Mouse (Mus musculus): Measurements from ENCODE around the gene Cst13. TPM values are rescaled to one million over a fixed set of nuclear protein-coding genes. Genes with fewer than 3 reads are reported as not detected.

The Cst13 gene
- polyA plus RNA-seq, 1 experiment from 2014 or later: not detected

DNA sequence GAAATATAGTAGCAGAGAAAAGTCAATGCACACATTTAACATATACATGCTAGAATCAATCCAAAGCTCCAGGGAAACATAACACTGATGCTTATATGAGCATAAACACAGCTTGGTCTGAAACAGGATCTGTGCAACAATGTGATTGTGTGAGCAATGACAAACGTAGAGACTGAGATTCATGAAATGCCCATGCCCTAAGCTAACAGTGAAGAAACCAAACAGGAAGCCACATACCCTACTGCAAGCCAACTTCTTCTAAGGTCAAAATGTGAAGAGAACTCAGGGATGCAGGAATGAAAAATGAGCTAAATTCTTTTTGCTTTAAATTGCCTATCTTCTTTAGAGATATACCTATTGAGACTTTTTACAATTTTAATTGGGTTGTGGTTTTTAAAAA lies 49.1 kb downstream of the Cst13 start:
- Histone ChIP-seq H3K27ac (ENCODE audit: low read length) (no peak overlapping the region), H3K4me1 (ENCODE audit: control insufficient read depth, low read depth, low read length) (peaks cover 1% of the 10 kb centered on the region), H3K9ac (ENCODE audit: low read depth, low read length) (no peak overlapping the region), H3K4me2 (ENCODE audit: low read depth, low read length) (no peak overlapping the region), H3K4me3 (ENCODE audit: low read depth, low read length) (no peak overlapping the region), H3K36me3 (ENCODE audit: control insufficient read depth, insufficient read depth) (no peaks in the 10 kb centered on the region; the same call in 1 of the 2 replicates), H3K27me3 (ENCODE audit: control insufficient read depth, insufficient read depth, low read depth, low read length) (no peaks in the 10 kb centered on the region), H3K9me3 (replicated peaks; ENCODE audit: control insufficient read depth, low read length) (no peaks in the 10 kb centered on the region)
- 27% methylated on average over 1 of the region's 1 CpGs for WGBS (ENCODE audit: insufficient replicate concordance)
- ATAC-seq (ENCODE audit: low read depth): no peak

- Histone ChIP-seq H3K4me3 (ENCODE audit: low read depth, low read length) (no peak overlapping the region), H3K9me3 (replicated peaks; ENCODE audit: control insufficient read depth, low read length) (no peaks in the 10 kb centered on the region), H3K9ac (ENCODE audit: low read depth, low read length) (no peak overlapping the region), H3K4me2 (ENCODE audit: low read depth, low read length) (no peak overlapping the region), H3K27me3 (ENCODE audit: control insufficient read depth, insufficient read depth, low read depth, low read length) (no peaks in the 10 kb centered on the region), H3K36me3 (ENCODE audit: control insufficient read depth, insufficient read depth) (no peaks in the 10 kb centered on the region; the same call in 1 of the 2 replicates), H3K4me1 (ENCODE audit: control insufficient read depth, low read depth, low read length) (peaks cover 10% of the 10 kb centered on the region), H3K27ac (ENCODE audit: low read length) (no peak overlapping the region)
- 56% methylated on average over 3 of the region's 3 CpGs for WGBS (ENCODE audit: insufficient replicate concordance)
- ATAC-seq (ENCODE audit: low read depth): no peak
Measured at GRCm38 (mm10) chr2:148870526-148870925, 50.6 kb downstream of the Cst13 start.

GRCm38 (mm10) chr2:148872860-148873259 lies 53.0 kb downstream of the Cst13 start:
- no peaks in the 10 kb centered on the region; the same call in 1 of the 2 replicates for H3K36me3 ChIP-seq (ENCODE audit: control insufficient read depth, insufficient read depth)
- H3K27me3 ChIP-seq (ENCODE audit: control insufficient read depth, insufficient read depth, low read depth, low read length): no peaks in the 10 kb centered on the region
- H3K4me2 ChIP-seq (ENCODE audit: low read depth, low read length): peak overlapping the region; percentile 84
- H3K27ac ChIP-seq (ENCODE audit: low read length): no peak overlapping the region
- H3K4me3 ChIP-seq (ENCODE audit: low read depth, low read length): no peak overlapping the region
- H3K9ac ChIP-seq (ENCODE audit: low read depth, low read length): no peak overlapping the region
- peaks cover 13% of the 10 kb centered on the region for H3K4me1 ChIP-seq (ENCODE audit: control insufficient read depth, low read depth, low read length)
- no peak for ATAC-seq (ENCODE audit: low read depth)
- no peaks in the 10 kb centered on the region for H3K9me3 ChIP-seq (replicated peaks; ENCODE audit: control insufficient read depth, low read length)
- WGBS (ENCODE audit: insufficient replicate concordance): 66% methylated on average over 4 of the region's 4 CpGs

DNA sequence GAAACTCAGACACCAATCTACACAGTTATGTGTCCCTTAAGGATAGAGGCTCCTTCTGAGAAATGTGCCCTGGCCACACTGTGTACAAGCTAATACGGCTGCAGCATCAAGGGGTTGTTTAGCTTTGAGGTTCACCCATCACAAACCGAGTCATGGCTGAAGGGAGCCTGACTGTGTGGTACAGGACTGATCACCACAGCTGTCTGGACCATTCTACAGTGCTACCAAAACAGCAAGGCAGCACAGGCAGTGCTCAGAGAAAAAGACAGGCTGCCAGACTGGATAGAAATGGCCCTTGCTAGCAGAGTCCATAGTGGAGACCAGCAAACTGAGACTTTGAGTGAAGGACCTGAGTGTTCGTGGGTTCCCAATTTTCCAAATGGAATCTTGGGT lies 54.3 kb downstream of the Cst13 start:
- Histone ChIP-seq H3K4me2 (ENCODE audit: low read depth, low read length) (peak overlapping the region; percentile 84), H3K36me3 (ENCODE audit: control insufficient read depth, insufficient read depth) (no peaks in the 10 kb centered on the region; the same call in 1 of the 2 replicates), H3K4me1 (ENCODE audit: control insufficient read depth, low read depth, low read length) (peaks cover 13% of the 10 kb centered on the region), H3K9ac (ENCODE audit: low read depth, low read length) (peak overlapping the region; percentile 25; the same call in 1 of the 2 replicates), H3K27ac (ENCODE audit: low read length) (no peak overlapping the region), H3K9me3 (replicated peaks; ENCODE audit: control insufficient read depth, low read length) (no peaks in the 10 kb centered on the region), H3K4me3 (ENCODE audit: low read depth, low read length) (peak overlapping the region; percentile 81), H3K27me3 (ENCODE audit: control insufficient read depth, insufficient read depth, low read depth, low read length) (no peaks in the 10 kb centered on the region)
- ATAC-seq (ENCODE audit: low read depth): no peak
- WGBS (ENCODE audit: insufficient replicate concordance): 26% methylated on average over 3 of the region's 3 CpGs

DNA sequence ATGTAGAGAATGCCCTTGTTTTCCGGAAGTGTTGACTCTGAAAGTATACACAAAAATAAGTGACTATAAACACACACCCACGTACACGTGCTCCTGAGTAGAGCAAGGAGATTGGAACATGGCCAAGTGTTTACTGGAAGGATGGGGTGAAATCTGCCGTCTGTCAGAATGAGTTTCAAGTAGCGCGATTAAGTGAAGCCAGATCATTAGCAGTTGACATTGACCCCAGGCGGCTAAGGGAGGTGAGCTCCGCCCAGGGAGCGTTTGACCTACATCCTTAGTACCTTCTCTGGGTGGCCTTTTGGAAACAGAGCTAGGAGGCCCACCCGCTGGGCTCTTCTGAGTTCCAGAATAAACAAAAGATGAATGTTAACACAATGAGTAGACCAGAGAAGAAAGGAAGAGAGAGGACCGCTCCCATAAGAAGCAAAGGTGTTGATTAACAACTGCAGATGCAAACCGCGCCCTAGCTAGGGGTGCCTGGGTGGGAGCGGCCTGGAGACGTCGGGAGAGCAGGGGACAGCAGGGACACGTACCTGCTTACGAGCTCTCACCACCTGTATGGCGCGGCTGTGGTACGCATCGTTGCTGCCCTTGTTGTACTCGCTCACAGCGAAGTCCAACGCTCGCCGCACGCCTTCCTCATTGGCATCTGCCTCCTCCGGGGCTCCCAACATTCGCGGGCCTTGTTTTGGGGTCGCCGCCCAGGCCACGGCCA lies 54.9 kb downstream of the Cst13 start:
- Histone ChIP-seq H3K36me3 (ENCODE audit: control insufficient read depth, insufficient read depth) (no peaks in the 10 kb centered on the region; the same call in 1 of the 2 replicates), H3K4me3 (ENCODE audit: low read depth, low read length) (peak overlapping the region; percentile 81), H3K9me3 (replicated peaks; ENCODE audit: control insufficient read depth, low read length) (no peaks in the 10 kb centered on the region), H3K9ac (ENCODE audit: low read depth, low read length) (peak overlapping the region; percentile 77), H3K27ac (ENCODE audit: low read length) (peak overlapping the region; percentile 84), H3K4me2 (ENCODE audit: low read depth, low read length) (peak overlapping the region; percentile 84), H3K4me1 (ENCODE audit: control insufficient read depth, low read depth, low read length) (peaks cover 13% of the 10 kb centered on the region), H3K27me3 (ENCODE audit: control insufficient read depth, insufficient read depth, low read depth, low read length) (no peaks in the 10 kb centered on the region)
- under 1% methylated on average over 34 of the region's 34 CpGs for WGBS (ENCODE audit: insufficient replicate concordance)
- peak; percentile 61 for ATAC-seq (ENCODE audit: low read depth)

GRCm38 (mm10) chr2:148875335-148875811 lies 55.5 kb downstream of the Cst13 start, which contains the start of gene Cst3:
TSS of gene Cst3 (minus strand) at chr2:148875692.
- H3K27me3 ChIP-seq (ENCODE audit: control insufficient read depth, insufficient read depth, low read depth, low read length): no peaks in the 10 kb centered on the region
- peak within 1 kb of the TSS; percentile 84 for H3K27ac ChIP-seq (ENCODE audit: low read length)
- peak; percentile 91 for ATAC-seq (ENCODE audit: low read depth)
- WGBS (ENCODE audit: insufficient replicate concordance): 0% methylated on average over 19 of the region's 19 CpGs
- peak within 1 kb of the TSS; percentile 77 for H3K9ac ChIP-seq (ENCODE audit: low read depth, low read length)
- H3K9me3 ChIP-seq (replicated peaks; ENCODE audit: control insufficient read depth, low read length): no peaks in the 10 kb centered on the region
- no peaks in the 10 kb centered on the region; the same call in 1 of the 2 replicates for H3K36me3 ChIP-seq (ENCODE audit: control insufficient read depth, insufficient read depth)
- peaks cover 13% of the 10 kb centered on the region for H3K4me1 ChIP-seq (ENCODE audit: control insufficient read depth, low read depth, low read length)
- peak within 1 kb of the TSS; percentile 81 for H3K4me3 ChIP-seq (ENCODE audit: low read depth, low read length)
- H3K4me2 ChIP-seq (ENCODE audit: low read depth, low read length): peak within 1 kb of the TSS; percentile 84

DNA sequence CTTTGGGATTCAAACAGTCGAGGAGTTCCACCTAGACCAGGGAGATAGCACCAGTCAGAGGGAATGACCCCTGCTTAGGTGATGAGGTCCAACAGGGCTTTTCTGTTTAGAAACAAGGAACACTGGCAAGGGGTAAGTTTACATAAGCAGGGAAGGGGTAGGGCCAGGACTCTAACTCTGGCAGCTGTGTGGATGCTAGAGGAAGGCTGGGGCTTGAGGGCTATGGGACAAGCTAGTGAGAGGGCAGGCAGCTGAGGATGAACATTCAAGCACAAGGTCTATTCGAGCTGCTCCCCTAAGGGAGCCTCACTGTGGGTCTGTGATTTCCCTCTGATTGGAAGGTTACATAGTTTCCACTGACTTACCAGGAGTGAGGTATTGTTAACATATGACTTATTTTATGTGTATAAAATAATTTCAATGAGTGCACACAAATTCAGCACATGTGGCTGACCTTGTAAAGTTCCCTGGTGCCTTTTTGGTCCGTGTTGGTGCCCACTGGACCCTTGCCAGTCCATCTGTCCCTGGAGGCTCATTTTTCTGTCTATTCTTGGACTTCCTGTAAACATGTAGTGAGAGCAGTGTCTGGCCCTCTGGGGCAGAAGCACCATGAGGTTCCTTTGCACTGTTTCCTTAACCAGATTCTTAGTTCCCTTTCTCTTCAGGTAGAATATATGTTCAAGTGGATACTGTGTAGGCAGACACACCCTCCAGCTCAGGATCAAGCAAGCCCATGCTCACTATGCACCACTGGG lies 57.3 kb downstream of the Cst13 start:
- 20% methylated on average over 3 of the region's 3 CpGs for WGBS (ENCODE audit: insufficient replicate concordance)
- Histone ChIP-seq H3K27ac (ENCODE audit: low read length) (peak overlapping the region; percentile 38), H3K36me3 (ENCODE audit: control insufficient read depth, insufficient read depth) (no peaks in the 10 kb centered on the region), H3K4me1 (ENCODE audit: control insufficient read depth, low read depth, low read length) (peaks cover 13% of the 10 kb centered on the region), H3K4me2 (ENCODE audit: low read depth, low read length) (no peak overlapping the region), H3K27me3 (ENCODE audit: control insufficient read depth, insufficient read depth, low read depth, low read length) (no peaks in the 10 kb centered on the region), H3K9me3 (replicated peaks; ENCODE audit: control insufficient read depth, low read length) (no peaks in the 10 kb centered on the region), H3K4me3 (ENCODE audit: low read depth, low read length) (no peak overlapping the region), H3K9ac (ENCODE audit: low read depth, low read length) (no peak overlapping the region)
- ATAC-seq (ENCODE audit: low read depth): no peak

DNA sequence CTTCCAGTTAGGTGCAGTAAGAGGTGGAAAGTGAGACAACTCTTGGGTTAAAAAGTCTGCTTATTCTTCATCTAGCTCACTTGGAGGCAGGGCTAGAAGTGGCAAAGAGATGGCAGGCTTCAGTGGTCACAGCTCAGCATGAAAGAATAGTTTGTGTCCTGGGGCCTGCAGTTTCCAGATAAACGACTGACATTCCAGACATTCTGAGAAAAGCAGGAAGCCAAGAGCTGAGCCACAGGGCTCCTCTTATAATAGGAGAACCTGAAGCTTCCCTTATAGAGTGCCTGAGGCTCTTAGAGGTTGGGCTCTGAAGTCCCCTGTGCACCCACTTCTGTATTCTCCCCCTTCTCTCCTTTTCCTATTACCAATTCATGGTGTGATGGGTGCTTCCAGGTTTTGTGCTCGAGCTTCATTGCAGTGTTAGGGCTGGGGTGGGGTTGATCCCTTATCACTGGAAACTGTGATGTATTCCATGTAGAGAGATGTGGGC lies 58.8 kb downstream of the Cst13 start:
- H3K27ac ChIP-seq (ENCODE audit: low read length): no peak overlapping the region
- no peak overlapping the region for H3K4me3 ChIP-seq (ENCODE audit: low read depth, low read length)
- ATAC-seq (ENCODE audit: low read depth): no peak
- no peak overlapping the region for H3K9ac ChIP-seq (ENCODE audit: low read depth, low read length)
- no peak overlapping the region for H3K4me2 ChIP-seq (ENCODE audit: low read depth, low read length)
- no peaks in the 10 kb centered on the region for H3K27me3 ChIP-seq (ENCODE audit: control insufficient read depth, insufficient read depth, low read depth, low read length)
- WGBS (ENCODE audit: insufficient replicate concordance): 9% methylated on average over 2 of the region's 2 CpGs
- peaks cover 13% of the 10 kb centered on the region for H3K4me1 ChIP-seq (ENCODE audit: control insufficient read depth, low read depth, low read length)
- H3K36me3 ChIP-seq (ENCODE audit: control insufficient read depth, insufficient read depth): no peaks in the 10 kb centered on the region
- H3K9me3 ChIP-seq (replicated peaks; ENCODE audit: control insufficient read depth, low read length): no peaks in the 10 kb centered on the region
